Mouse (Mus musculus) ovary, postnatal 10 days (tissue): ENCODE measurements around the gene Ccdc24.
A peak's percentile ranks its signal among the peaks of the same experiment; 100 is the strongest.

Source experiments
- DNase-seq: peaks from one replicate; pipeline ENCODE4 v3.0.0; 2022; ENCODE audit warnings: low spot score

Gene Ccdc24

DNA sequence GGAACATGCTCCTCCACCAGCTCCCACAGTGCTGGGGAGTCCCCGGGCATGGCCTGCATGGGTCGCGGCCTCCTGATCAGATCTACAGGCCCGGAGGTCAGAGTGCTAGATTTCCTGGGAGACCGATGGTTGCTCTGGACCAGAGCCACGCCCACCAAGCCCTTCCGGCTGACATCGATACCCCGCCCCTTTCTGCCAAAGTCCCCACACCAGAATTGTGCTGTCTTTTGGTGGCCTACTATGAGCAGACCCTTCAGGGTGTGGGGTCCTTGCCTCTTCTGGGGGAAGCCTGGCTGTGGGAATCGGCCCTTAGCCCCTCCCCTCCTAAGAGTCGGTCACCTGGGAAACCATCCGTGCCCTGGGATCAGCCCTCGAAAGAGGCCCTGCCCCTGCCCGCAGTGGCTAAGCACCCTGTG is at the start of gene Ccdc24:
Gene Ccdc24, minus strand, starts transcription at position 87 of the 416 bp plus-strand sequence.
- DNase-seq: no peak

DNA sequence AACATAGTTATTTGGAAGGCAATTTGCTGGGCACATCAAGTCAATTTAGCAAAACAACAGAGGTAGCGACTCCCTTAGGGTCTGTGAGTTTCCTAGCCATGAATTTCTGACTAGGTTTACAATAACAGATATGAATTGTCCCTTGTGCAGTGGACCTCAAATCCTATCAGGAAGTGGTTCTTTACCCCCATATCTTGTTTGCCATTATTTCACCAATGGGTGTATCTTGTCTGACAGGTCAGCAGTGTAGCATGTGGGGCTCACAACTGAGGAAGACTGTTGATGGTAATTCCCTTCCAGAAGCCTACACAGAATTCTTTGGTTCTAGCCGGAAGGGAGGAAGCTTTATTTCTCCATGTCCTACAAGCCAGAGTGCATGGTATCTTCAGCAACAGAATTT is 49.0 kb upstream of the Ccdc24 start:
- no peak for DNase-seq

DNA sequence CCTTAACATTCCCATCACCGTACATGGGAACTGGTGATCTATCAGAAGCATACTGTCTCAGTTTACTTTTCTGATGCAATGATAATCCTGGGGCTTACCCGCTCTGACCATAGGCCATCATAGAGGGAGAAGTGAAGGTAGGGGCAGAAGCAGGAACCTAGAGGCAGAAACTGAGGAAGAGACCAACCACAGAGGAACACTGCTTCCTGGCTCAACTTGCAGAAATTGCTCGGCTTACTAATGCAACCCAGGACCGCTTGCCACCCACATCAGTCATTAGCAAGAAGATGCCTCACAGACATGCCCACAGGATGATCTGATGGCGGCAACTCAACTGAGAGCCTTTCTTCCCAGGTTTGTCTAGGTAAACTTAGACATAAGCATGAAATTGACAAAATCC is 46.4 kb upstream of the Ccdc24 start:
- no peak for DNase-seq

DNA sequence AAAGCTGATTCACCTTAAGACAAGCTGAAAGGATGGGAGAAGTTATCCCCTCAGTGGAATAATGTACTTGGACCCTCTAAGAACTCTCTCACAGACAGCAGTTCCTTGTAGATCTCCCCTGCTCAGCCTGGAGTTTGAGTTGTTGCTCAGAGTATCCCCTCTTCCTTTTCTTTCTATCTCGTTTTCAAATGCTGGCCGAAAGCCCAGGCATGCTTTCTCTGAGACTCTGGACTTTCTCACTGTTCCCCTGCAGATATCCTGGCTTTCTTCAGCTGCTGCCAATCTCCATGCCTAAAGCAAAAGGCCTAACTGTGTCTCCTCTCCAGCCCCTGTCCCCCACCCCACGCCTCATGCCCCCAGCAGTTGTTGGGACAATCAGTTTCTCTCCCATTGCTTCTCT is 45.9 kb upstream of the Ccdc24 start:
- no peak for DNase-seq

DNA sequence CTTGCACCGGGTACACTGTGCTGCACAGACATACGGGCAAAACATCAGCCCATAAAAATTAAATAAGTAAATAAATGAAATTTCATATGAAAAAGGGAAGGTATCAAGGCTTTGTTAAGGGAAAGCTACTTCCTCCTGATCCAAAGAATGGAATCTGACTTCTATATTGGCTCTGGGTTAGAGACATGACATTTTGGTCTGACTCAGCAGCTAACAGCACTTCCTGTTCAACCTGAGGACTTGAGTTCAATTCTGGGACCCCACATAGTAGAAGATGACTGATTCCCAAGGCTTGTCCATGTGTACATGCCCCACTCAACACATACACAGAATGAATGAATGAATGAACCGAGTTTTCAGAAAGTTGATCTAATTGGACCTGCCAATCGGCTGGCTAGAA is 45.5 kb upstream of the Ccdc24 start:
- no peak for DNase-seq

DNA sequence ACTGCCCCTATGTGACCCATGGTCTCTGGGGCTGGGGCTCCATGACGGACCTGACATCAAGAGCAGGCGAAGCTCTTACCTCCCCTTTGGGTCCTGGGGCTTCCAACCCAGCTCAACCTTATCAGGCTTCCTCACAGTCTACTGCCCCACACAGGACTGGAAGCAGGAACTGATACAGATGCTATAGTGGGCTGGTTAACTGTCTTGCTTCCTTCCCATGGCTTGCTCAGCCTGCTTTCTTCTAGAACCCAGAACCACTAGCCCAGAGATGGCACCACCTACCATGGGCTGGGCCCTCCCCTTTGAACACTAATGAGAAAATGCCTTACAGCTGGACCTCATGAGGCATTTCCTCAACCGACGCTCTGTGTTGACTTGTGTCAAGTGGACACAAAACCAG is 45.0 kb upstream of the Ccdc24 start:
- no peak for DNase-seq

DNA sequence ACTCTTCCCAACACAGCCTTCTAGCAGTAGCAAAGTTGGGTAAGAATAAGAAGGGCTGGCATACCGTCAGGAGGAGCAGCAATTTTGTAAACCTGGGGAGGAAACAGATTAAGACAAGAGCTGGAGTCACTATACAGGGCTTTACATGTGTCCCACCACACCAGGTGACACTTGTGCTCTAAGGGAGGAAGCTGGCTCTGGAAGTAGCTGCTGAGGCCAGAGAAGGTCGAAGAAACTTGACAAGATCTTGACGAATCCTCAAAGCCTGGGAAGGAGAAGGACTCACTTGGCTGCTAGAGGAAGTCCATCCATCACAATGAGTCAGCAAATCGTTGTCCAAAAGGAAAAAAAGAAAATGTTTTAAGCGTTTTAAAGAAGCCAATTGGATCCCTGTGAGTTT is 44.0 kb upstream of the Ccdc24 start:
- no peak for DNase-seq

DNA sequence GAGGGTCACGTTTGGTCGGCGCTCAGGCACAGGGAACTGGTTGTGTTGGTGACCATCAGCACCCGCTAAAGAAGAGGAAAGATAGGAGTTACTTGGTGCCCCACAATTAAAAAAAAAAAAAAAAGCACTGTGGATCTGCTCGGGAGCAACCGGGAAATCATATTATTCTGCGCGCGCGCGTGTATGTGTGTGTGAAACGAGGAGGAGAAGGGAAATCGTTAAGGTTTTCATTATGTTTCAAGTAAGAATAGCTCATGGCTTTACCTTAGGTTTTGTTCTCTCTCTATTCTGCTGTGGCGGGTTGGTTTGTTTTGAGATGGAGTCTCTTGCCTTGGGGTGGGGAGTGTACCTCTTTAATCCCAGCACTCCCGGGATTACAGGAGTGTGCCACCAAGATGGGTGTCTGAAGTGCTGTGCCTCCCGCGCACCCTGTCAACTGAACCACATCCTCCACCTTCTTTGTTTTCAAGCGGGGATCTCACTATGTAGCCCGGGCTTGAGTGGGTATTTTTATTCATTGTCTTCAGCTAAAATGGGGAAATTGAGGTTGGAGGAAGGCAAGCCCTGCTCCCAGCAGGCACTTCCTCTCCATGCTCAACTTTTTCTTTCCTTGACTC is 43.2 kb upstream of the Ccdc24 start:
- no peak for DNase-seq

DNA sequence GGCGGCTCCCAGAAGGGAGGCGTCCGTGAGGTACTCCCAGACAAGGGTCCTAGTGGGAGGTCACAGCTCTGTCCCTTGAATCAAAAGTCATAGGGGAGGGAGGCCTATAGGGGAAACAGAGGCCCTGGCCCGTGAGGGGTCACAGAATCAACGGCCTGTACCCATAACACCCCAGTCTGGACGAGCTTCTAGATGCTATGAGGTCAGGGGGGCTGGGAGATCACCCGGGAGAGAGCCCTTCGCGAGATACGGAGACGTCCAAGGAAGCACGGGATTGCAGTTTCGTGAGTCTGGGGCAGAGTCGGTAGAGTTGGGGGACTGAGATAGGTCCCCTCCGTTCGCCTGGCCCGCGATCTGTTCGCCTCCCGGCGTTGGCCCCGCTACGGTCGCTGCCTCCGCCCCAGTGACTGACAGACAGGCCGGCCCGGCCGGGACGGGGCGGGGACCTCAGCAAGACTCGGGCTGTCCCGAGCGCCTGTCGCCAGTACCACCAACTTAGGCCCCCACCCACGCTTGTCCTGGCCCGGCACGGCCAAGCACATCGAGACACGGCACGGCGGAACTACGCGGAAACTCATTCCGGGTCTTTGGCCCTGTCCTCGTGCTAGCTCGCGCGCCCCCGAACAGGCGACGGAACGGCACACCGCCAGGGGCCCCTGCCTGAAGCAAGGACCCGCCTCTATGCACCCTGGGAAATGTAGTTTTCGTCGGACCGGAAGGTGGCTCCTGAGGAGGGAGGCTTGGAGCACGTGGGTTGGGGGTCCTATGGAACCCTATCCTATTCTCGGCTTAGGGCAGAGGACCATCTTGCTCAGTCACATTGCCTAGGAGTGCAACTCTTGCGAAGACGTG is 42.5 kb upstream of the Ccdc24 start, which contains the start of gene Ipo13:
Gene Ipo13, minus strand, starts transcription at position 409 of the 852 bp plus-strand sequence.
- peak; percentile 98 for DNase-seq

DNA sequence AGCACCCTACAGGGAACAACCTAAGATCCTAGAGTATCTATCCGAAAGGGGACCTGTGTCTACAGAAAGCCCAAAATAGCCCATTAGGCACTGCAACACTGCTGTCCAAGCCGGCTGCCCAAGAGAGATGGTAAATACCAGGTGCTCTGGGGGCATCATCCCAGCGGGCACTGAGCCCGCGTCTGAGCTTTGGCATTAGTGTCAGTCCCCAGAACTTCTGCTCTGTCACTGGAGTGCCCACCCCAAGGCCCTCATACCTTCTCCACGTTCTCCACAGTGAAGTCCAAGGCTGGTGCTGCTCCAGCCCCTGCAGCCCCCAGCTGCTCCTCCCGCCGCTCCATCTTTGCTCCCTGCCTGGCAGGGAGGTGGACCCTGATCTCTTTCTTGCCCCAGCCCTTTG is 41.7 kb upstream of the Ccdc24 start:
- DNase-seq: no peak

DNA sequence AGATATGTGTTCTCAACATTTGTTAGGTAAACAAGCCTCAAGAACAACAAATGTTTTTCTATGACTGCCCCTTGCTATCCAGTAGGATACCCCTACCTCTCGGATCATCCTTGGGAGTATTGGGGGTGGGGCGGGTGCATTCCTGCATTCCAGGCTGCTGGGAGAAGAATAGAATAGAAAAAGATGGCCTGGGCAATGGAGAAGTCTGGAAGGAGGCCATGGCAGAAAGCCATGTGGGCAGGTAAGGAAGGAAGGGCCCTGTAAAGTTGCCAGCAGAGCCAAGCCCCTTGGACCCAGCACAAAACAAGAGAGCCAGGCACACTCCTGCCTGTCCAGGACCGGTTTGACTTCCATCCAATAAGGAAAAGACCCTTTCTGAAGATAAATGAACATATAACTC is 41.1 kb upstream of the Ccdc24 start:
- DNase-seq: no peak

DNA sequence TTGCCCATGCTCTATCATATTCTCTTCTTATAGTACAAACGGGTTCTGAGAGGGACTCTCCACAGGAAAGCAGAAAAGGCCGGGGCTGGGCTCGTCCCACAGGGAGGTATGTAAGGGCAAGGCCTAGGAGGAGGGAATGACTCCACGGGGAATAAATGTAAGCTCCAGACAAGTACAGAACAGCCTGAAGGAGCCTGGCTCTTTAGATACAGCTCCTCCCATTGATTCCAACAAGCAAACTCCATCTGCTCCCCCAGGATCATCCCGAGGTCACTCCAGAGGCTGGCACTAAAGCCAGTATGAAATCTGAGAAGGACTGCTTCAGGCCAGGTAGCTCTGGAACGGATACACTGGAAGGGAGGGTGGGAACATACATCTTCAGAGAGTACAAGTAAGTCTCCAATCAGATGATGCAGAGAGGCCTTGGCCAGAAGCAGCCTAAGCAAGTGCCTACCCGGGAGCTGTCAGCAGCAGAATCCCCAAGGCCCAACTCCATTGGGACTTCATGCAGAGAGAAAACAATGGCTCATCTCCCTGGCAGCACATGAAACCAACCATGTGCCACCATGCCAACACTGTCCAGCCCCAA is 40.4 kb upstream of the Ccdc24 start:
- DNase-seq: no peak

DNA sequence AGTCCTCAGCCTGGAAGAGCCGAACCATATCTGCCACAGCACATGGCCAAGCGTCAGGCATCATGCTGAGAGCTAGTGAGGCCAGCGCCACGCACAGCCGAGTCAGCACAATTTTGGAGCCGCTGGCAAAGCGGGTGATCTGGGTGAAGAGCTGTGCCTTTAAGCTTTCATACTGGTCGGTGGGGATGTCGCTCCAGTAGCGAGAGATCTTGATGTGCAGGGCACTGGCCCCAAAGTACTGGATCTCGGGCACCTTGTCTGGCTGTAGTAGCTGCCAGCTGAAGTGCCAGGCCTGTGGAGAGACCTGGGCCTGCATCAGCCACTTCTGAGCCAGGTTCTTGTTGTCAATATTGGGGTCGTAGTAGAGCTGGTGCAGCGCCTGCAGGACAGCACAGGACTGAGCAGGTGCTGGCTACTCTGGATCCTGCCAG is 39.8 kb upstream of the Ccdc24 start:
- no peak for DNase-seq

DNA sequence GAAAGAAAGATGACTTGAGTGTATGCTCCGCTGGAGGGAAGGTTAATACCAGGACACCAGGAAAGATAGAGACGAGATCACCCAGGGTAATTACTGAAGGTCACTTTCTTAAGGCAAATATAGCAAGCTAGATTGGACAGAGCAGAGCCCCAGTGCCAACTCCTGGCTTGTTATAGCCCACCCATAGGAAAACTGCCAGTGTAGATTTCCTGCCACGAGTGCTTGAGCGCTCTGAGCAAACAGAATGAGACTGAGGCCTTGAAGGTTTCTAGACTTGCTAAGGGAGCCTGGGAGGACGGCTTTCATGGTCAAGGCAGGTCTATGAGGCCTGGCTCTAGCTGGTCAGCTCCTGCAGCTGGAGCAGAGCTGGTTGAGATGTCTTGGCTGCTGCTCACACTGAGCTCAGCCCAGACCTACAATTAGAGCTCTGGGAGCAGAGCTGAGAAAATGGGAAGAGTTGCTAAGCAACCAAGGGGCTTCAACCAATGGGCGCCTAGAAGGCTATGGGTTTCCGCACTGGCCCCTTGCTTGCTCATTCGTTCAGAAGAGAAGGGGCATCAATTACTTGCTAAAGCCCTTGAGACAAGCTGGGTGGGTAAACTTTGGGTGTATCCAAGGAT is 36.6 kb upstream of the Ccdc24 start:
- DNase-seq: no peak

DNA sequence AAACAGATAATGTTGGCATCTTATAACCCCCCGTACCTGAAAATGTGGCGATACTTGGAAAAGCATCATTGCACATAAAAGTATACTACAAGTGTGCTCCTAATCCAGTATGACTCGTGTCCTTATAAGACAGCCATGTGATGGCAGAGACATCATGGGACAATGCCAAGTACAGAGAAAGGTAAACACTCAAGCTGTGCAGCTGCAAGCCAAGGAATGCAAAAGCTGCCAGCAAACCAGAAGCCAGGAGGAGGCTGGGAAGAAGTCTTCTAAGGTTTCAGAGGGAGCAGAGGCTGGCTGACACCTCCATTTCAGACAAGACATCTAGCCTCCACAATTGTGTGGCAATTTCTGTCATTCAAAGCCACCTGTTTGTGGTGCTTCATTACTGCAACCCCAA is 33.8 kb upstream of the Ccdc24 start:
- no peak for DNase-seq

DNA sequence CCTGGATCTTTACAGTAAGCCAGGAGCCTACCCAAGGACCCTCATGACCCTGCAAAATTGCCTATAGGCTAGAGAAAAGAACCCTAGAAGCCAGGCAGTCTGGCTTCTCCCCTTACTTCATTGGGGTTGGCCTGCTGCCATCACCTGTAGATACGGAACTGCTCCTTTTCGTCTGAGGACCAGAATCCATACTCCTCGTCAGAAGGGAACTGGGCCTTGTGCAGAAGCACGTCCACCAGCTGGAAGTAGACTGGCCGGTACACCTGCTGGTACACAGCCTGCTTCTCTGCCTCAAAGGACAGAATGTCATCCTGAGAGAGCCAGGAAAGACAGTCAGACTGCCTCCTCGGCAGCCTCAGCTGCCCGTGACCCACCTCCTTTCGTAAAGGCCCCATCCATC is 32.4 kb upstream of the Ccdc24 start:
- no peak for DNase-seq

DNA sequence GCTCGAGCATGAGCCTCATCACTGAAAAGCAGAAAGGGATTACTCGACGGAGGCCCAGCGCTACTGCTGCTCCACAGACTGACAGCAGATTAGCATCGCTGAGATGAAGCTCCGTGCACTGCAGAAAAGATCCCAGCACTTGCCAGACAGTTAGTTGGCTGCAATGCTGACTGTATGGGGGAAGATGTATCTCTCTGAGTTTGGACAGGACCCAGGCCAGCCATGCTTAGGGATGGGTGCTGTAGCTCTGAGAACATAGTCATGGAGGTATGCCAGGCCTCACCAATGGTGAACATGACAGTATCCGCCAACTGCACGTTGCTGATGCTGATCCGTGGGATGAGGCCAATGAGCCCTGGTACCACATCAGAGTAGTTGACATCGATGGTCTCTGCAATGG is 31.7 kb upstream of the Ccdc24 start:
- DNase-seq: no peak

DNA sequence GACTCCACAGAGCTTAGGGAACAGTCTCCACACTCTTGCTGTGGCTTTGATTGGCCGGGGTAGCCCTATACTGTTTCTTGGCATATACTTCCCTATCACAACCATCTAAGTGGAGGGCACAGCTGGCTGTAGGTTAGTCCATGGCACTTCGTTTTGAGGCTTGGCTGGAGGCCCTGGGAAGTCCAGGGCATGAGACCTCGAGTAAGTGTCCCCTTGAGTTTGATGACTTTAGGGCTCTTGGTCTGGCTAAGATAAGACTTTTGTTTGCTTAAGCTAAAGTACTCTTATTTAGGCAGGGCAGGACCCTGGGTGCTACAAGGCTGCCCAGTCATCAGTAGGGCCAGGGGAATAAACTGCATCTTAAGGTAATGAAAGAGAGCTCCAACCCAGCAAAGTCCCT is 25.8 kb upstream of the Ccdc24 start:
- no peak for DNase-seq

DNA sequence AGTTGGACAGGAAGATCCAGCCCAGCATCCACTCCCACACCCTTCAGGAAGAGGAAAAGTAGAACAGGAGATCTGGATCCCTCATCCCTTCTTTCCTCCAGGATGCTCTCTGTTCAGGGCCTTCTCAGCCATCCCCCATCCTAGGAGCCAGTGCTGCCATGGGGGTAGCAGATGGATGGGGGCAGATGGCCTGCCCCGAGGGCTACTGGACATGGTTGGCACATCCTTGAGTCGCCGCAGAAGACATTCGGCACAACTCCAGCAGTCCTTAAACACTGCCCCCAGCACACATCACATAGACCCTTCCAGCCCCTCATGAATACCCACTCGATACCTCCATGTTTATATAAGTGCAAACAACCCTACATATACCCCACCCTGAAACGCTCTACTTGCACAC is 23.7 kb upstream of the Ccdc24 start:
- no peak for DNase-seq

DNA sequence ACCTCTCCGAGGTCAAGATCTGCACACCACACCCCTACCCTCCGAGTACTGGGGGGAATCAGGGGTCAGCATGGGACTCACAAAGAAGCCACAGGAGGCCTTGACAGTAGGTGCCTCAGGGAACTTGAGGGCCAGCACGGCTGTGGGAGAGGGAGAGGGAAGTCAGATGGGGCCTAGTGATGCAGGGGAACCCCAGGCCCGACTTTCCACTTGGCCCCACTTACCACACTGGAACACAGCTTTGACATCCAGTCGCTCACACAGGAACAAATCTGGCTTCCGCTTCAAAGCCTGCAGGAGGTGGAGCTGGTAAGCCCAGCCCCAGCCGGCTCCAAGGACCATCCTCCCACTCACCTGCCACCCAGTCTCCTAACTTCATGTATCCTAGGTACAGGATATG is 23.0 kb upstream of the Ccdc24 start:
- DNase-seq: no peak

DNA sequence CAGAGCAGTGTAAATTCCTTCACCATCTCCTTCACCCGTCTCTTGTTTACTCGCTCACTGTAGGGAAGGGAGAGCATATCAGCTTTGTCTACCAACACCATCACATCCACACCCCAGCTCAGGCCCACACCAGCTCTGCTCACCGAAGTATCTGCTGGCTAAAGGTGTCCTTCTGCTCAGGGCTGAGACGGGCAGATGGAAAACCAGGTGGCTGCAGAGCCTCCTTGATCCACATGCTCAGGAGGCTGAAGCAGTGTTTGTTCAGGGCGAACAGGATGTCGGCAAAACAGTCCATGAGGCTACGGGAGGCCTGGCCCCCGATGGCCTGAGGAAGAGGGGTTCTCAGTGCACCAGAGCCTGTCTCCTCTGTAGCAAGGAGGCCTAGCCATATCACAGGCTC is 22.2 kb upstream of the Ccdc24 start:
- DNase-seq: no peak

DNA sequence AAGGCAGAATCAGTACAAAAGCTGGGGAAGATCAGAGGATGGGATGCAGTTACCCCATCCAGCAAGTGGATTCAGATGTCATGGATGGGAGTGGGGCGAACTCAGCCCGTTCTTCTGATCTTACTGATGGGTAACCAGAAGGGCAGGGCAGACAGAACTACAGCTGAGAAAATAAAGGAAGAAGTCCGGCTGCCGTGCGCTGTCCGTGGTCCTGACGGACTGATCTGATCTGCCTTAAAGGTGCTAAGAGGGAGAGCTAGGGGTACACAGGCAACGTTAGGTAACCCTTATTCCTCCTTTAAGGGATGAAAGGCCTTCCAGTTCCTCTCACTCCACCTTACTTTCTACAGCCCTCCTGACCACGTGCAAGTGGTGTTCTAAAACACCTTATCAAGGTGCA is 21.0 kb upstream of the Ccdc24 start:
- no peak for DNase-seq

DNA sequence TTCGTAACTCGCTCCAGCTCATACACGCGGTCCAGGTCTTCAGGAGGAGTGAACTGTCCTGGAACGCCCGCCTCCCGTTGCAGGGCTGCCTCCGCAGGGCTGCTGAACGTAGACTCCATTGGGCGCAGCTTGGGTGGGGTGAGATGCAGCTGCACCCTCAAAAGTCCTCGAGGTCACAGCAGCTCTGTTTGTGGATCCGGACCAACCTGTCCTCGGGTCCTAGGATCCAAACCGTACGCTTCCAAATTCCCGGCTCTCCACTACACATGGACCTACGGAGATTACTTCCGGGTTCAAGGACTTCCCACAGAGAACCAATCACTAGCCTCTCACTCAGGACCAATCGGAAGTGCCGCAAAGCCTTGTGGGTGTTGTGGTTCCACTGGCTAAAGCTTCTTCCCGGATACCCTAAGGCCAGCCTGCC is 19.4 kb upstream of the Ccdc24 start, which contains the start of gene Dph2:
Gene Dph2, minus strand, starts transcription at position 295 of the 424 bp plus-strand sequence.
- DNase-seq: no peak
